In genomic region chr19:42182673-42183072, GRCm38 (mm10) we compare ENCODE assay signal across 11 mouse cellular contexts. TPM values are rescaled to one million over a fixed set of nuclear protein-coding genes. Genes with fewer than 3 reads are reported as not detected.
DNase-seq lines count a peak whose midpoint lies in the region; ATAC-seq and TF ChIP-seq lines count a peak whose summit lies in the region.
"Had no signal": no experiment of that assay in that cellular context is flagged by ENCODE, and none has a peak within 500 bp of the region (broad histone marks: within the 10 kb centered on the region; RNA-seq: fewer than 3 reads in every experiment).

No protein-coding gene starts in this region.

- TF ChIP-seq POLR2A in cerebellum, adult 2 months (IDR thresholded peaks at IDR 0.05; ENCODE audit: borderline replicate concordance, insufficient read depth, low read length): no peak
- TF ChIP-seq POLR2A in embryonic fibroblast, embryonic 13.5 days (IDR thresholded peaks at IDR 0.05; ENCODE audit: low read depth, low read length): no peak

- H3K9me3 ChIP-seq in kidney, postnatal 0 days (replicated peaks; ENCODE audit: low read length): no peaks in the 10 kb centered on the region
- H3K9me3 ChIP-seq: limb, embryonic 15.5 days had no signal

- no peak for ATAC-seq in cerebellum, adult (ENCODE audit: insufficient number of reproducible peaks, low FRiP score, low TSS enrichment)
- 0 out of 2 replicates have a peak, but pooled peaks have one; percentile 36 for ATAC-seq in kidney, postnatal 0 days (replicated peaks; ENCODE audit: low FRiP score, low read depth)

- no peak overlapping the region for H3K4me2 ChIP-seq in kidney, postnatal 0 days (ENCODE audit: low read length)
- H3K4me2 ChIP-seq: limb, embryonic 15.5 days had no signal

- H3K4me1 ChIP-seq in cerebellum, adult 2 months (ENCODE audit: control insufficient read depth, insufficient read depth, low read length): no peaks in the 10 kb centered on the region
- no peaks in the 10 kb centered on the region for H3K4me1 ChIP-seq in kidney, postnatal 0 days (replicated peaks; ENCODE audit: insufficient read depth, low read length)
- H3K4me1 ChIP-seq in embryonic fibroblast, embryonic 13.5 days (ENCODE audit: control insufficient read depth, insufficient read depth, low read length): no peaks in the 10 kb centered on the region
- H3K4me1 ChIP-seq: limb, embryonic 15.5 days had no signal

- H3K4me3 ChIP-seq in cerebellum, adult 2 months (replicated peaks; ENCODE audit: insufficient read depth, low read depth, low read length): no peak overlapping the region
- no peak overlapping the region for H3K4me3 ChIP-seq in kidney, postnatal 0 days (replicated peaks; ENCODE audit: low read depth, low read length)
- H3K4me3 ChIP-seq in embryonic fibroblast, embryonic 13.5 days (ENCODE audit: insufficient read depth, low read length): no peak overlapping the region
- H3K4me3 ChIP-seq: limb, embryonic 15.5 days had no signal

- TF ChIP-seq CTCF in cerebellum, adult 2 months (IDR thresholded peaks at IDR 0.05; ENCODE audit: borderline replicate concordance, insufficient read depth, low read depth, low read length): peak; percentile 56; the same call in 1 of the 2 replicates
- TF ChIP-seq CTCF in kidney, postnatal 0 days (IDR thresholded peaks at IDR 0.05; ENCODE audit: low read depth): peak; percentile 66
- TF ChIP-seq CTCF in embryonic fibroblast, embryonic 13.5 days (IDR thresholded peaks at IDR 0.05; ENCODE audit: borderline replicate concordance, insufficient read depth, low read length): peak; percentile 41; the same call in 1 of the 2 replicates

- H3K36me3 ChIP-seq in kidney, postnatal 0 days (ENCODE audit: insufficient read depth, low read length): peaks cover 42% of the 10 kb centered on the region; the same call in 1 of the 2 replicates

- DNase-seq in cerebellum, adult 2 months: no peak
- no peak for DNase-seq in kidney, postnatal 0 days (ENCODE audit: low spot score)
- DNase-seq in kidney, postnatal 10 days: no peak
- DNase-seq in B cell, adult 2 months: peak; percentile 26 to 33
- no peak for DNase-seq in adrenal gland, adult 2 months
- no peak for DNase-seq in heart, adult 8-10 months (ENCODE audit: low spot score)
- DNase-seq: kidney, adult 9 months; right cerebral cortex, postnatal 14 days had no signal

- no peak overlapping the region for H3K27ac ChIP-seq in cerebellum, adult 2 months (ENCODE audit: insufficient read depth, low read length)
- H3K27ac ChIP-seq in kidney, postnatal 0 days: no peak overlapping the region
- no peak overlapping the region for H3K27ac ChIP-seq in embryonic fibroblast, embryonic 13.5 days (ENCODE audit: insufficient read depth, low read length)
- H3K27ac ChIP-seq: limb, embryonic 15.5 days had no signal

- WGBS in cerebellum, adult 2 months: 58% methylated on average over 6 of the region's 6 CpGs
- 75% methylated on average over 6 of the region's 6 CpGs for WGBS in kidney, postnatal 0 days

- no peaks in the 10 kb centered on the region for H3K27me3 ChIP-seq in cerebellum, adult 2 months (ENCODE audit: control insufficient read depth, insufficient read depth, low read length)
- no peaks in the 10 kb centered on the region for H3K27me3 ChIP-seq in kidney, postnatal 0 days (ENCODE audit: insufficient read depth, low read length)
- H3K27me3 ChIP-seq: limb, embryonic 15.5 days had no signal

- no peak overlapping the region for H3K9ac ChIP-seq in kidney, postnatal 0 days (ENCODE audit: low read depth, low read length)
- H3K9ac ChIP-seq: limb, embryonic 15.5 days had no signal

RNA-seq across cellular contexts. Expression of gene Zfyve27, which starts 18.9 kb away (rescaled TPM):
- polyA plus RNA-seq in cerebellum, adult 2 months (2012; rRNA removed): 104 and 107 TPM in 2 replicates
- 19.9 and 20.3 TPM in 2 replicates for polyA plus RNA-seq in kidney, postnatal 0 days (2015; fragmentation: Nextera tagmentation; extraction: Ambion mirVana)
- polyA plus RNA-seq in embryonic fibroblast, embryonic 13.5 days (2011; ENCODE audit: insufficient read length, low read depth, missing spikeins): 13.3 and 15.4 TPM in 2 replicates
- total RNA-seq in adrenal gland, adult 2 months (2021): 10 to 100 TPM; 43.6 to 47.9 TPM
- 37.6 and 49.2 TPM in 2 replicates for polyA plus RNA-seq in adrenal gland, adult 2 months (2012; rRNA removed)
- 10 to 100 TPM; 16.8 to 25.4 (median 21.6) TPM for total RNA-seq in heart, adult 8-10 months (2022)

RNA-seq across cellular contexts. Expression of gene Sfrp5, which starts 19.4 kb away (rescaled TPM):
- polyA plus RNA-seq in cerebellum, adult 2 months (2012; rRNA removed): 12.7 and 15.3 TPM in 2 replicates
- polyA plus RNA-seq in kidney, postnatal 0 days (2015; fragmentation: Nextera tagmentation; extraction: Ambion mirVana): 0.21 and 0.36 TPM in 2 replicates
- polyA plus RNA-seq in embryonic fibroblast, embryonic 13.5 days (2011; ENCODE audit: insufficient read length, low read depth, missing spikeins): not detected in 2 replicates
- 1 to 10 TPM; 2.7 to 3.9 TPM for total RNA-seq in adrenal gland, adult 2 months (2021)
- 11.5 and 22.6 TPM in 2 replicates for polyA plus RNA-seq in adrenal gland, adult 2 months (2012; rRNA removed)
- total RNA-seq in heart, adult 8-10 months (2022): 10 to 100 TPM in 1 of 4 experiments, 1 to 10 TPM in 3; 5.6 to 11.1 (median 6.1) TPM

RNA-seq across cellular contexts. Expression of gene Marveld1, which starts 35.5 kb away (rescaled TPM):
- polyA plus RNA-seq in cerebellum, adult 2 months (2012; rRNA removed): 11.7 and 12.8 TPM in 2 replicates
- polyA plus RNA-seq in kidney, postnatal 0 days (2015; fragmentation: Nextera tagmentation; extraction: Ambion mirVana): 12.5 and 18.9 TPM in 2 replicates
- polyA plus RNA-seq in embryonic fibroblast, embryonic 13.5 days (2011; ENCODE audit: insufficient read length, low read depth, missing spikeins): 64.5 and 68.2 TPM in 2 replicates
- total RNA-seq in adrenal gland, adult 2 months (2021): 10 to 100 TPM; 30.0 to 56.7 TPM
- polyA plus RNA-seq in adrenal gland, adult 2 months (2012; rRNA removed): 76.2 and 87.1 TPM in 2 replicates
- 10 to 100 TPM; 19.4 to 22.3 (median 20.0) TPM for total RNA-seq in heart, adult 8-10 months (2022)

RNA-seq across cellular contexts. Expression of gene Avpi1, which starts 53.8 kb away (rescaled TPM):
- polyA plus RNA-seq in cerebellum, adult 2 months (2012; rRNA removed): 26.9 and 28.8 TPM in 2 replicates
- polyA plus RNA-seq in kidney, postnatal 0 days (2015; fragmentation: Nextera tagmentation; extraction: Ambion mirVana): 37.1 and 37.9 TPM in 2 replicates
- polyA plus RNA-seq in embryonic fibroblast, embryonic 13.5 days (2011; ENCODE audit: insufficient read length, low read depth, missing spikeins): 18.4 TPM in 2 replicates
- total RNA-seq in adrenal gland, adult 2 months (2021): 100 to 1,000 TPM in 1 of 2 experiments, 10 to 100 TPM in 1; 78.6 to 101 TPM
- polyA plus RNA-seq in adrenal gland, adult 2 months (2012; rRNA removed): 82.3 and 112 TPM in 2 replicates
- 10 to 100 TPM; 11.1 to 16.5 (median 13.6) TPM for total RNA-seq in heart, adult 8-10 months (2022)

Comparison
In these comparisons a context has a peak if more than half of its experiments do, and no peak if none do; other contexts are left out.
1. DNase-seq: peak in B cell, adult 2 months (2 of 2); none in cerebellum, adult 2 months (0 of 2), kidney, postnatal 0 days (single experiment), kidney, postnatal 10 days (single experiment), adrenal gland, adult 2 months (single experiment) and heart, adult 8-10 months (single experiment).
2. Peak in every context shown above with its lines, with median percentiles within 50 percentile points of each other: CTCF ChIP-seq.